Mouse (Mus musculus): ENCODE measurements around the gene Retreg3. TPM values are rescaled to one million over a fixed set of nuclear protein-coding genes. Genes with fewer than 3 reads are reported as not detected.

Gene Retreg3
- polyA plus RNA-seq, 1 experiment, result 57.8 TPM

DNA sequence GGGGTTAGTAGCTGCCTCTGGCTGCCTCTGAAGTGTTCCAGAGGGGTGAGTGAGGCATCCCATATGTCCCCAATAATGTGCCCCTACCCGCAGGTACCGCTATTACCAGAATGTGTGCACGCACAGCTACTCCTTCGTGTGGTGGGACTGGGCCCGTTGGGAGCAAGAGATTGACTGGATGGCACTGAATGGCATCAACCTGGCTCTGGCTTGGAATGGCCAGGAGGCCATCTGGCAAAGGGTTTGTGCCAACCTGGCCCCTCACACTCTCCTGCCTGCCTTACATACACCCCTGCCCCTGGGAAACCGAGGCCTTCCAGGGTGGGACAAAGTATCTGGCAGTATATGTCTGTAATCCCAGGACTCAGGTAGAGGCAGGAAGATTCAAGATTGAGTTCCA is 48.7 kb downstream of the Retreg3 start:
- 85% methylated on average over 6 of the region's 6 CpGs for whole genome bisulfite sequencing
- no peaks in the 10 kb centered on the region; the same call in 1 of the 2 replicates for H3K36me3 ChIP-seq (ENCODE audit: control insufficient read depth, insufficient read depth, low read length)
- H3K4me3 ChIP-seq (ENCODE audit: extremely low read depth, insufficient read depth, insufficient read length), result no peak overlapping the region
- H3K27me3 ChIP-seq (ENCODE audit: control insufficient read depth, insufficient read depth, low read length), result no peaks in the 10 kb centered on the region
- peaks cover 6% of the 10 kb centered on the region for H3K4me1 ChIP-seq (ENCODE audit: control insufficient read depth, insufficient read depth, insufficient read length)
- no peak for DNase-seq (ENCODE audit: low read depth in 1 of 2, low spot score in 2 of 2)
- TF ChIP-seq CTCF (IDR thresholded peaks at IDR 0.05; ENCODE audit: extremely low read depth, insufficient read depth, insufficient read length, insufficient replicate concordance) (no peak), POLR2A (IDR thresholded peaks at IDR 0.05; ENCODE audit: low read depth, low read length) (no peak)
- H3K27ac ChIP-seq (ENCODE audit: insufficient read depth, low read length), result no peak overlapping the region

GRCm38 (mm10) chr11:101070189-101070527 is 49.5 kb downstream of the Retreg3 start:
- Histone ChIP-seq H3K4me1 (ENCODE audit: control insufficient read depth, insufficient read depth, insufficient read length) (peaks cover 6% of the 10 kb centered on the region), H3K36me3 (ENCODE audit: control insufficient read depth, insufficient read depth, low read length) (no peaks in the 10 kb centered on the region), H3K27me3 (ENCODE audit: control insufficient read depth, insufficient read depth, low read length) (no peaks in the 10 kb centered on the region), H3K4me3 (ENCODE audit: extremely low read depth, insufficient read depth, insufficient read length) (peak overlapping the region; percentile 78), H3K27ac (ENCODE audit: insufficient read depth, low read length) (peak overlapping the region; percentile 75)
- TF ChIP-seq POLR2A (IDR thresholded peaks at IDR 0.05; ENCODE audit: low read depth, low read length) (no peak), CTCF (IDR thresholded peaks at IDR 0.05; ENCODE audit: extremely low read depth, insufficient read depth, insufficient read length, insufficient replicate concordance) (no peak)
- no peak for DNase-seq (ENCODE audit: low read depth in 1 of 2, low spot score in 2 of 2)
- under 1% methylated on average over 36 of the region's 36 CpGs for WGBS

GRCm38 (mm10) chr11:101069391-101070188 is 50.1 kb downstream of the Retreg3 start, which contains the start of gene Naglu:
Naglu (plus strand) TSS chr11:101070012.
- Histone ChIP-seq H3K36me3 (ENCODE audit: control insufficient read depth, insufficient read depth, low read length) (no peaks in the 10 kb centered on the region), H3K4me1 (ENCODE audit: control insufficient read depth, insufficient read depth, insufficient read length) (peaks cover 6% of the 10 kb centered on the region), H3K4me3 (ENCODE audit: extremely low read depth, insufficient read depth, insufficient read length) (peak within 1 kb of the TSS; percentile 78), H3K27ac (ENCODE audit: insufficient read depth, low read length) (peak within 1 kb of the TSS; percentile 75), H3K27me3 (ENCODE audit: control insufficient read depth, insufficient read depth, low read length) (no peaks in the 10 kb centered on the region)
- DNase-seq (ENCODE audit: low read depth in 1 of 2, low spot score in 2 of 2), result peak; percentile 77 to 99
- TF ChIP-seq CTCF (IDR thresholded peaks at IDR 0.05; ENCODE audit: extremely low read depth, insufficient read depth, insufficient read length, insufficient replicate concordance), result no peak
- TF ChIP-seq POLR2A (IDR thresholded peaks at IDR 0.05; ENCODE audit: low read depth, low read length), result peak; percentile 46
- WGBS, result 6% methylated on average over 35 of the region's 35 CpGs

- H3K27ac ChIP-seq (ENCODE audit: insufficient read depth, low read length), result no peak overlapping the region
- TF ChIP-seq POLR2A (IDR thresholded peaks at IDR 0.05; ENCODE audit: low read depth, low read length) (no peak), CTCF (IDR thresholded peaks at IDR 0.05; ENCODE audit: extremely low read depth, insufficient read depth, insufficient read length, insufficient replicate concordance) (peak; percentile 83; the same call in 1 of the 2 replicates)
- peaks cover 27% of the 10 kb centered on the region for H3K4me1 ChIP-seq (ENCODE audit: control insufficient read depth, insufficient read depth, insufficient read length)
- no peaks in the 10 kb centered on the region for H3K36me3 ChIP-seq (ENCODE audit: control insufficient read depth, insufficient read depth, low read length)
- 31% methylated on average over 18 of the region's 18 CpGs for WGBS
- DNase-seq (ENCODE audit: low read depth in 1 of 2, low spot score in 2 of 2), result peak; percentile 47 to 73
- H3K27me3 ChIP-seq (ENCODE audit: control insufficient read depth, insufficient read depth, low read length), result no peaks in the 10 kb centered on the region
- no peak overlapping the region for H3K4me3 ChIP-seq (ENCODE audit: extremely low read depth, insufficient read depth, insufficient read length)
Observed at GRCm38 (mm10) chr11:101066549-101067412, 52.9 kb downstream of the Retreg3 start.

GRCm38 (mm10) chr11:101065002-101065401 is 54.7 kb downstream of the Retreg3 start:
- WGBS, result 78% methylated on average over 9 of the region's 9 CpGs

GRCm38 (mm10) chr11:101064462-101064861 is 55.2 kb downstream of the Retreg3 start:
- H3K4me3 ChIP-seq (ENCODE audit: extremely low read depth, insufficient read depth, insufficient read length), result no peak overlapping the region
- H3K36me3 ChIP-seq (ENCODE audit: control insufficient read depth, insufficient read depth, low read length), result peaks cover 2% of the 10 kb centered on the region; the same call in 1 of the 2 replicates
- DNase-seq (ENCODE audit: low read depth in 1 of 2, low spot score in 2 of 2), result no peak
- H3K4me1 ChIP-seq (ENCODE audit: control insufficient read depth, insufficient read depth, insufficient read length), result peaks cover 23% of the 10 kb centered on the region; the same call in 1 of the 2 replicates
- TF ChIP-seq POLR2A (IDR thresholded peaks at IDR 0.05; ENCODE audit: low read depth, low read length) (no peak), CTCF (IDR thresholded peaks at IDR 0.05; ENCODE audit: extremely low read depth, insufficient read depth, insufficient read length, insufficient replicate concordance) (no peak)
- no peaks in the 10 kb centered on the region for H3K27me3 ChIP-seq (ENCODE audit: control insufficient read depth, insufficient read depth, low read length)
- peak overlapping the region; percentile 97 for H3K27ac ChIP-seq (ENCODE audit: insufficient read depth, low read length)
- 81% methylated on average over 4 of the region's 4 CpGs for WGBS

More at GRCm38 (mm10) chr11:101065002-101065401, 54.7 kb downstream of the Retreg3 start:
- DNase-seq (ENCODE audit: low read depth in 1 of 2, low spot score in 2 of 2), result no peak
- TF ChIP-seq POLR2A (IDR thresholded peaks at IDR 0.05; ENCODE audit: low read depth, low read length) (no peak), CTCF (IDR thresholded peaks at IDR 0.05; ENCODE audit: extremely low read depth, insufficient read depth, insufficient read length, insufficient replicate concordance) (no peak)
- Histone ChIP-seq H3K27ac (ENCODE audit: insufficient read depth, low read length) (no peak overlapping the region), H3K36me3 (ENCODE audit: control insufficient read depth, insufficient read depth, low read length) (peaks cover 2% of the 10 kb centered on the region; the same call in 1 of the 2 replicates), H3K4me1 (ENCODE audit: control insufficient read depth, insufficient read depth, insufficient read length) (peaks cover 23% of the 10 kb centered on the region; the same call in 1 of the 2 replicates), H3K27me3 (ENCODE audit: control insufficient read depth, insufficient read depth, low read length) (no peaks in the 10 kb centered on the region), H3K4me3 (ENCODE audit: extremely low read depth, insufficient read depth, insufficient read length) (no peak overlapping the region)
